In genomic region chr19:8967373-8967743, GRCm38 (mm10) we compare ENCODE assay signal across 8 mouse cellular contexts. TPM values are rescaled to one million over a fixed set of nuclear protein-coding genes. Genes with fewer than 3 reads are reported as not detected.
DNase-seq lines count a peak whose midpoint lies in the region; ATAC-seq and TF ChIP-seq lines count a peak whose summit lies in the region.

No protein-coding gene starts in this region.

- peaks cover 75% of the 10 kb centered on the region for H3K36me3 ChIP-seq in heart, embryonic 12.5 days
- H3K36me3 ChIP-seq in E14TG2a.4 (ENCODE audit: insufficient read depth, low read length) = peaks cover 91% of the 10 kb centered on the region
- H3K36me3 ChIP-seq in forebrain, embryonic 15.5 days = peaks cover 78% of the 10 kb centered on the region
- peaks cover 67% of the 10 kb centered on the region for H3K36me3 ChIP-seq in liver, postnatal 0 days (replicated peaks; ENCODE audit: insufficient read depth, low read length)

- H3K4me1 ChIP-seq in heart, embryonic 12.5 days (replicated peaks) = peaks cover 23% of the 10 kb centered on the region
- H3K4me1 ChIP-seq in E14TG2a.4 (replicated peaks; ENCODE audit: low read depth, low read length) = peaks cover 61% of the 10 kb centered on the region
- peaks cover 24% of the 10 kb centered on the region for H3K4me1 ChIP-seq in forebrain, embryonic 15.5 days
- H3K4me1 ChIP-seq in liver, postnatal 0 days (ENCODE audit: insufficient read depth) = peaks cover 18% of the 10 kb centered on the region

- DNase-seq in heart, postnatal 25 days (ENCODE audit: low spot score) = no peak
- DNase-seq in liver, postnatal 0 days = no peak
- DNase-seq in frontal cortex, postnatal 14 days (ENCODE audit: low spot score in 2 of 2) = no peak
- no peak for DNase-seq in frontal cortex, postnatal 36 days (ENCODE audit: low spot score in 2 of 2)
- no peak for DNase-seq in adrenal gland, adult (ENCODE audit: inconsistent age in 2 of 2, low spot score in 1 of 2)

- WGBS in heart, embryonic 12.5 days = under 1% methylated on average over 8 of the region's 8 CpGs
- under 1% methylated on average over 8 of the region's 8 CpGs for WGBS in forebrain, embryonic 15.5 days
- WGBS in liver, postnatal 0 days (ENCODE audit: insufficient replicate concordance) = under 1% methylated on average over 8 of the region's 8 CpGs

- no peak for TF ChIP-seq CTCF in E14TG2a.4 (conservative IDR thresholded peaks at IDR 0.05; ENCODE audit: low read length)
- no peak for TF ChIP-seq CTCF in liver, postnatal 0 days (IDR thresholded peaks at IDR 0.05; ENCODE audit: low read depth)

- H3K9me3 ChIP-seq in heart, embryonic 12.5 days (replicated peaks) = no peaks in the 10 kb centered on the region
- no peaks in the 10 kb centered on the region for H3K9me3 ChIP-seq in E14TG2a.4 (ENCODE audit: low read length)
- no peaks in the 10 kb centered on the region for H3K9me3 ChIP-seq in forebrain, embryonic 15.5 days
- no peaks in the 10 kb centered on the region for H3K9me3 ChIP-seq in liver, postnatal 0 days (ENCODE audit: low read length)

- peak overlapping the region; percentile 89 for H3K4me3 ChIP-seq in heart, embryonic 12.5 days
- peak overlapping the region; percentile 100 for H3K4me3 ChIP-seq in E14TG2a.4 (replicated peaks; ENCODE audit: low read length)
- H3K4me3 ChIP-seq in forebrain, embryonic 15.5 days = peak overlapping the region; percentile 83
- peak overlapping the region; percentile 62 for H3K4me3 ChIP-seq in liver, postnatal 0 days (ENCODE audit: low read depth, low read length)

- intact Hi-C loops in heart, postnatal 25 days (cut with DNase I) = loop anchor here (2.0 kb wide), 1 partner anchor 69 kb away; the partner anchor contains the start of gene Ganab

- peak overlapping the region; percentile 96 for H3K9ac ChIP-seq in heart, embryonic 12.5 days
- peak overlapping the region; percentile 80 for H3K9ac ChIP-seq in forebrain, embryonic 15.5 days (replicated peaks)
- peak overlapping the region; percentile 81 for H3K9ac ChIP-seq in liver, postnatal 0 days (replicated peaks)

- peak overlapping the region; percentile 69 for H3K27ac ChIP-seq in heart, embryonic 12.5 days (ENCODE audit: poor library complexity, severe bottlenecking)
- H3K27ac ChIP-seq in forebrain, embryonic 15.5 days (replicated peaks) = peak overlapping the region; percentile 87
- peak overlapping the region; percentile 63 for H3K27ac ChIP-seq in liver, postnatal 0 days (ENCODE audit: low read depth)

- no peaks in the 10 kb centered on the region for H3K27me3 ChIP-seq in heart, embryonic 12.5 days (replicated peaks)
- H3K27me3 ChIP-seq in E14TG2a.4 (ENCODE audit: insufficient read depth, low read length) = no peaks in the 10 kb centered on the region
- no peaks in the 10 kb centered on the region for H3K27me3 ChIP-seq in forebrain, embryonic 15.5 days
- no peaks in the 10 kb centered on the region for H3K27me3 ChIP-seq in liver, postnatal 0 days (ENCODE audit: insufficient read depth, low read length)

- ATAC-seq in heart, embryonic 12.5 days (ENCODE audit: insufficient number of reproducible peaks, low FRiP score) = no peak
- no peak for ATAC-seq in forebrain, embryonic 15.5 days (replicated peaks)
- ATAC-seq in liver, postnatal 0 days = no peak

- TF ChIP-seq EP300 in liver, postnatal 0 days (IDR thresholded peaks at IDR 0.05; ENCODE audit: low read depth) = no peak

- H3K4me2 ChIP-seq in heart, embryonic 12.5 days = peak overlapping the region; percentile 93
- H3K4me2 ChIP-seq in forebrain, embryonic 15.5 days (replicated peaks) = peak overlapping the region; percentile 59
- peak overlapping the region; percentile 90 for H3K4me2 ChIP-seq in liver, postnatal 0 days (ENCODE audit: low read depth, low read length)

RNA-seq across cellular contexts. Expression of gene Eef1g, which starts 0.5 kb away (rescaled TPM):
- 281 and 282 TPM in 2 replicates for polyA plus RNA-seq in heart, embryonic 12.5 days (2016; fragmentation: Nextera tagmentation; extraction: Ambion mirVana)
- total RNA-seq in heart, postnatal 25 days (2021) = 100 to 1,000 TPM; 241 to 256 TPM
- polyA plus RNA-seq in forebrain, embryonic 15.5 days (2015; fragmentation: Nextera tagmentation; extraction: Ambion mirVana) = 336 and 348 TPM in 2 replicates
- polyA plus RNA-seq in liver, postnatal 0 days (2015; fragmentation: Nextera tagmentation; extraction: Ambion mirVana) = 129 and 134 TPM in 2 replicates

RNA-seq across cellular contexts. Expression of gene Tut1, which starts 13.7 kb away (rescaled TPM):
- 17.1 and 19.4 TPM in 2 replicates for polyA plus RNA-seq in heart, embryonic 12.5 days (2016; fragmentation: Nextera tagmentation; extraction: Ambion mirVana)
- 1 to 10 TPM; 7.2 to 8.8 TPM for total RNA-seq in heart, postnatal 25 days (2021)
- 34.1 and 34.7 TPM in 2 replicates for polyA plus RNA-seq in forebrain, embryonic 15.5 days (2015; fragmentation: Nextera tagmentation; extraction: Ambion mirVana)
- polyA plus RNA-seq in liver, postnatal 0 days (2015; fragmentation: Nextera tagmentation; extraction: Ambion mirVana) = 9.0 and 10.7 TPM in 2 replicates

RNA-seq across cellular contexts. Expression of gene Ahnak, which starts 21.7 kb away (rescaled TPM):
- polyA plus RNA-seq in heart, embryonic 12.5 days (2016; fragmentation: Nextera tagmentation; extraction: Ambion mirVana) = 26.0 and 27.1 TPM in 2 replicates
- 100 to 1,000 TPM; 283 to 326 TPM for total RNA-seq in heart, postnatal 25 days (2021)
- polyA plus RNA-seq in forebrain, embryonic 15.5 days (2015; fragmentation: Nextera tagmentation; extraction: Ambion mirVana) = 2.6 and 3.7 TPM in 2 replicates
- 3.5 and 4.0 TPM in 2 replicates for polyA plus RNA-seq in liver, postnatal 0 days (2015; fragmentation: Nextera tagmentation; extraction: Ambion mirVana)

RNA-seq across cellular contexts. Expression of gene Mta2, which starts 25.7 kb away (rescaled TPM):
- 106 and 115 TPM in 2 replicates for polyA plus RNA-seq in heart, embryonic 12.5 days (2016; fragmentation: Nextera tagmentation; extraction: Ambion mirVana)
- 10 to 100 TPM; 29.5 to 32.3 TPM for total RNA-seq in heart, postnatal 25 days (2021)
- polyA plus RNA-seq in forebrain, embryonic 15.5 days (2015; fragmentation: Nextera tagmentation; extraction: Ambion mirVana) = 171 and 175 TPM in 2 replicates
- 43.0 and 45.7 TPM in 2 replicates for polyA plus RNA-seq in liver, postnatal 0 days (2015; fragmentation: Nextera tagmentation; extraction: Ambion mirVana)

RNA-seq across cellular contexts. Expression of gene Eml3, which starts 38.0 kb away (rescaled TPM):
- 13.3 and 13.5 TPM in 2 replicates for polyA plus RNA-seq in heart, embryonic 12.5 days (2016; fragmentation: Nextera tagmentation; extraction: Ambion mirVana)
- total RNA-seq in heart, postnatal 25 days (2021) = 1 to 10 TPM; 8.9 to 9.1 TPM
- 10.4 and 11.7 TPM in 2 replicates for polyA plus RNA-seq in forebrain, embryonic 15.5 days (2015; fragmentation: Nextera tagmentation; extraction: Ambion mirVana)
- 8.0 and 9.5 TPM in 2 replicates for polyA plus RNA-seq in liver, postnatal 0 days (2015; fragmentation: Nextera tagmentation; extraction: Ambion mirVana)
